Mouse (Mus musculus) liver, embryonic 16.5 days (tissue): ENCODE data around the gene Slc5a1. TPM values are rescaled to one million over a fixed set of nuclear protein-coding genes. Genes with fewer than 3 reads are reported as not detected.

Source experiments
- ATAC-seq: fragments of 200-750 bp; cut with Nextera tagmentation; 2 replicates; pipeline ENCODE4 v1.8.0; 2017; ENCODE audit warnings: low read depth, mild to moderate bottlenecking, moderate number of reproducible peaks, moderate library complexity
- H3K27ac ChIP-seq: fragments of 300-500 bp; sonication (generic); 2 replicates; pipeline ENCODE4 v1.5.1; 2014; ENCODE audit warnings: mild to moderate bottlenecking, low read length
- H3K27me3 ChIP-seq: fragments of 300-500 bp; sonication (generic); 2 replicates; pipeline ENCODE4 v1.6.1; 2014; ENCODE audit warnings: low read depth, low read length, mixed read lengths; ENCODE audit not compliant: control insufficient read depth, insufficient read depth
- H3K36me3 ChIP-seq: fragments of 300-500 bp; sonication (generic); 2 replicates; pipeline ENCODE4 v1.6.1; 2014; ENCODE audit warnings: mild to moderate bottlenecking; ENCODE audit not compliant: control insufficient read depth, insufficient read depth
- H3K4me1 ChIP-seq: fragments of 300-500 bp; sonication (generic); 2 replicates; pipeline ENCODE4 v1.6.1; 2014; ENCODE audit warnings: low read depth, low read length, mixed read lengths; ENCODE audit not compliant: control insufficient read depth
- H3K4me2 ChIP-seq: fragments of 300-500 bp; sonication (generic); 2 replicates; pipeline ENCODE4 v1.6.1; 2014; ENCODE audit warnings: low read depth, low read length, mixed read lengths
- H3K4me3 ChIP-seq: fragments of 300-500 bp; sonication (generic); 2 replicates; pipeline ENCODE4 v1.5.1; 2014; ENCODE audit warnings: low read depth, mild to moderate bottlenecking, low read length
- H3K9ac ChIP-seq: fragments of 300-500 bp; sonication (generic); 2 replicates; pipeline ENCODE4 v1.6.1; 2014; ENCODE audit warnings: low read depth, low read length
- H3K9me3 ChIP-seq: fragments of 300-500 bp; sonication (generic); replicated peaks from 2 replicates; pipeline ENCODE4 v1.6.1; 2016; ENCODE audit warnings: low read length; ENCODE audit not compliant: control insufficient read depth
- WGBS: fragments of 180-500 bp; shearing (Covaris S2); extraction: QIAGEN DNeasy Blood & Tissue Kit; methylation state at CpG from one replicate; pipeline ENCODE4 v1.1.7; 2014; ENCODE audit not compliant: insufficient replicate concordance; 5-methylcytosine and 5-hydroxymethylcytosine counted together
- polyA plus RNA-seq: library from polyadenylated mRNA; unstranded; fragments of >200 nt; fragmentation: Nextera tagmentation; extraction: Ambion mirVana; gene quantifications from 2 replicates; pipeline ENCODE4 v1.2.1, GENCODE M21; 2015

The Slc5a1 gene
- polyA plus RNA-seq, 1 experiment from 2014 or later: 0.74 TPM

GRCm38 (mm10) chr5:33104876-33105275, 857 bp downstream of the Slc5a1 start:
- H3K27me3 ChIP-seq: peaks cover 17% of the 10 kb centered on the region
- H3K4me1 ChIP-seq: no peaks in the 10 kb centered on the region
- H3K27ac ChIP-seq: no peak overlapping the region
- no peak overlapping the region for H3K4me2 ChIP-seq
- WGBS: 22% methylated on average over 1 of the region's 1 CpGs
- ATAC-seq: no peak
- no peak overlapping the region for H3K9ac ChIP-seq
- no peaks in the 10 kb centered on the region for H3K9me3 ChIP-seq
- no peaks in the 10 kb centered on the region for H3K36me3 ChIP-seq
- H3K4me3 ChIP-seq: no peak overlapping the region

GRCm38 (mm10) chr5:33105660-33106059, 1.6 kb downstream of the Slc5a1 start:
- WGBS: 62% methylated on average over 6 of the region's 6 CpGs
- H3K9me3 ChIP-seq: no peaks in the 10 kb centered on the region
- no peak overlapping the region for H3K4me3 ChIP-seq
- no peak overlapping the region for H3K9ac ChIP-seq
- H3K27me3 ChIP-seq: peaks cover 17% of the 10 kb centered on the region
- H3K36me3 ChIP-seq: no peaks in the 10 kb centered on the region
- no peak overlapping the region for H3K4me2 ChIP-seq
- no peak for ATAC-seq
- H3K4me1 ChIP-seq: no peaks in the 10 kb centered on the region
- H3K27ac ChIP-seq: no peak overlapping the region

- WGBS: 42% methylated on average over 6 of the region's 6 CpGs
Measured at GRCm38 (mm10) chr5:33107056-33107455, 3.0 kb downstream of the Slc5a1 start.

GRCm38 (mm10) chr5:33107778-33108405, 3.9 kb downstream of the Slc5a1 start:
- 65% methylated on average over 14 of the region's 14 CpGs for WGBS
- H3K9me3 ChIP-seq: no peaks in the 10 kb centered on the region
- no peak overlapping the region for H3K27ac ChIP-seq
- no peaks in the 10 kb centered on the region for H3K36me3 ChIP-seq
- no peak overlapping the region for H3K4me3 ChIP-seq
- ATAC-seq: no peak
- H3K4me1 ChIP-seq: no peaks in the 10 kb centered on the region
- H3K4me2 ChIP-seq: no peak overlapping the region
- peaks cover 17% of the 10 kb centered on the region for H3K27me3 ChIP-seq
- no peak overlapping the region for H3K9ac ChIP-seq

More at GRCm38 (mm10) chr5:33107056-33107455, 3.0 kb downstream of the Slc5a1 start:
- H3K36me3 ChIP-seq: no peaks in the 10 kb centered on the region
- H3K4me3 ChIP-seq: no peak overlapping the region
- H3K9ac ChIP-seq: no peak overlapping the region
- no peaks in the 10 kb centered on the region for H3K9me3 ChIP-seq
- H3K4me1 ChIP-seq: no peaks in the 10 kb centered on the region
- no peak overlapping the region for H3K4me2 ChIP-seq
- ATAC-seq: no peak
- H3K27ac ChIP-seq: no peak overlapping the region
- peaks cover 17% of the 10 kb centered on the region for H3K27me3 ChIP-seq

GRCm38 (mm10) chr5:33121871-33122315, 17.9 kb downstream of the Slc5a1 start:
- Histone ChIP-seq H3K4me2 (no peak overlapping the region), H3K9me3 (no peaks in the 10 kb centered on the region), H3K27me3 (no peaks in the 10 kb centered on the region), H3K4me1 (no peaks in the 10 kb centered on the region), H3K36me3 (no peaks in the 10 kb centered on the region), H3K27ac (no peak overlapping the region), H3K4me3 (no peak overlapping the region), H3K9ac (no peak overlapping the region)
- no peak for ATAC-seq
- WGBS: 30% methylated on average over 4 of the region's 4 CpGs

- no peak for ATAC-seq
- Histone ChIP-seq H3K27me3 (no peaks in the 10 kb centered on the region), H3K9ac (no peak overlapping the region), H3K9me3 (no peaks in the 10 kb centered on the region), H3K4me3 (no peak overlapping the region), H3K4me2 (no peak overlapping the region), H3K4me1 (no peaks in the 10 kb centered on the region), H3K27ac (no peak overlapping the region), H3K36me3 (no peaks in the 10 kb centered on the region)
- WGBS: 32% methylated on average over 3 of the region's 3 CpGs
Measured at GRCm38 (mm10) chr5:33123658-33124057, 19.6 kb downstream of the Slc5a1 start.

- no peak for ATAC-seq
- Histone ChIP-seq H3K4me3 (no peak overlapping the region), H3K27ac (no peak overlapping the region), H3K4me2 (no peak overlapping the region), H3K27me3 (no peaks in the 10 kb centered on the region), H3K9me3 (no peaks in the 10 kb centered on the region), H3K36me3 (no peaks in the 10 kb centered on the region), H3K9ac (no peak overlapping the region), H3K4me1 (no peaks in the 10 kb centered on the region)
- WGBS: 70% methylated on average over 4 of the region's 4 CpGs
Measured at GRCm38 (mm10) chr5:33125318-33125717, 21.3 kb downstream of the Slc5a1 start.

GRCm38 (mm10) chr5:33134132-33134531, 30.1 kb downstream of the Slc5a1 start:
- H3K9me3 ChIP-seq: no peaks in the 10 kb centered on the region
- no peak overlapping the region for H3K4me3 ChIP-seq
- 73% methylated on average over 4 of the region's 4 CpGs for WGBS
- H3K4me2 ChIP-seq: no peak overlapping the region
- H3K27ac ChIP-seq: no peak overlapping the region
- H3K4me1 ChIP-seq: no peaks in the 10 kb centered on the region
- H3K27me3 ChIP-seq: no peaks in the 10 kb centered on the region
- H3K9ac ChIP-seq: no peak overlapping the region
- ATAC-seq: no peak
- no peaks in the 10 kb centered on the region for H3K36me3 ChIP-seq

- Histone ChIP-seq H3K36me3 (no peaks in the 10 kb centered on the region), H3K9me3 (no peaks in the 10 kb centered on the region), H3K27ac (no peak overlapping the region), H3K27me3 (no peaks in the 10 kb centered on the region; the same call in 1 of the 2 replicates), H3K4me3 (no peak overlapping the region), H3K4me2 (no peak overlapping the region), H3K4me1 (no peaks in the 10 kb centered on the region), H3K9ac (no peak overlapping the region)
- ATAC-seq: no peak
- WGBS: 65% methylated on average over 5 of the region's 5 CpGs
Measured at GRCm38 (mm10) chr5:33135611-33136010, 31.6 kb downstream of the Slc5a1 start.
